Mouse (Mus musculus): ENCODE data around the gene Gm6899.

GRCm38 (mm10) chr11:26601571-26602175 is 8.6 kb downstream of the Gm6899 start:
- TF ChIP-seq CTCF (IDR thresholded peaks at IDR 0.05; ENCODE audit: control insufficient read depth, insufficient read depth, insufficient replicate concordance, low read depth, low read length): no peak
- no peak for TF ChIP-seq POLR2A (IDR thresholded peaks at IDR 0.05; ENCODE audit: control insufficient read depth, low read depth, low read length)

All from testis, adult 2 months (tissue).